Mouse (Mus musculus) adrenal gland, postnatal 14 days (tissue): Measurements from ENCODE around the gene Slc25a22. TPM values are rescaled to one million over a fixed set of nuclear protein-coding genes. Genes with fewer than 3 reads are reported as not detected.

Experiments used
- DNase-seq: peaks from one replicate; pipeline ENCODE4 v3.0.0; 2021; ENCODE audit warnings: mixed read lengths
- long read RNA-seq, 2 experiments: library from polyadenylated mRNA; stranded (forward); transcript quantifications; one replicate each; pipeline ENCODE4 v2.0.0; 2021
- total RNA-seq: library from RNA; stranded (reverse); gene quantifications from 2 replicates; pipeline ENCODE4 v1.2.3, GENCODE M21; 2021

The Slc25a22 gene
- total RNA-seq = 87.0 and 91.0 TPM in 2 replicates
- long read RNA-seq, experiment 1, full-length matches to known transcripts = 35 of 69 reads
- long read RNA-seq, experiment 1, partial matches to known transcripts = 14 of 69 reads
- long read RNA-seq, experiment 1, other reads (novel, unspliced or antisense) = 20 of 69 reads
- long read RNA-seq, experiment 2, full-length matches to known transcripts = 31 of 61 reads
- long read RNA-seq, experiment 2, partial matches to known transcripts = 8 of 61 reads
- long read RNA-seq, experiment 2, other reads (novel, unspliced or antisense) = 22 of 61 reads

DNA sequence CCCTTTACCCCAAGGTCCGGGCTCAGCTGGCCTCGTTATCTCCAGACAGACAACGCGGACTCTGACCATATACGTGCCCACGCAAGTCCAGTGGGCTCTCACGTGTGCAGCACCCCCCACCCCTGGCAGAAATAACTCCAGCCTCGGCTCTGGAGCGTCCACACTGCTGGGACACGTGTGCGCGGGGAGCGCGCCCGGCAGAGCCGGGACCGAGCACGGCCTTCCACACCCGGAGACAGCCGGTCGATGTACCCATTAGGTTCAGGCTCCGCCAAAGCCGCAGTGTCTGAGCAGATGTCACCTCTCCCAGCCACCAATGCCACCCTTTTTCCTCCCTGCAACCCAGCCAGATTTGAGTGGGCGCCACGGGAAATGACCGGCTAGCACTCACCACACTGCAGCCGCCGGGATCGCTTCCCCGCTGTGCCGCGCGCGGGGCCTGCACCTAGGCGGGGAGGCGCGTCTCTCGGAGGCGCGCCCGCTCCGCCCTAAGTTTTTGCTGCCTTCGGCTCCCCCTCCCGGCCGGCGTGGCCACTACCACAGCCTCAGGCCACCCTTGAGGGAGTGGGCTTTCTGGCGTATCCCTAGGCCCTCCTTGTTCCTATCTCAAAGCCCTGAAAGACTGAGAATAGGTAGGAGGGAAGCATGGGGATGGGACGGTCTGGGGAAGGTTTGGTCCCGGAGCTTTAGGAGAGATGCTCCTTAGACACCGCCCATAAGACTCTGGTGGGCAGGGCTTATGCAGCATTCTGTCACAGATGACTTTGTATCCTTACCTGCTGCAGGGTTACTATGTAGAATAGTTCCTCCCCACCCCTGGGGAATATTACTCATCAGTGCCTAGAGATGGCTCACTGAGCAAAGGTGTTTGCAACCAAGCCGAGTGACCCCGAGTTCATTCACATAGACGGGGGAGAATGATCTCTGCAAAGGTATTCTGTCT is at the start of gene Slc25a22:
Slc25a22 (minus strand) TSS at position 715 of the 943 bp plus-strand sequence.
- DNase-seq = peak; percentile 92

DNA sequence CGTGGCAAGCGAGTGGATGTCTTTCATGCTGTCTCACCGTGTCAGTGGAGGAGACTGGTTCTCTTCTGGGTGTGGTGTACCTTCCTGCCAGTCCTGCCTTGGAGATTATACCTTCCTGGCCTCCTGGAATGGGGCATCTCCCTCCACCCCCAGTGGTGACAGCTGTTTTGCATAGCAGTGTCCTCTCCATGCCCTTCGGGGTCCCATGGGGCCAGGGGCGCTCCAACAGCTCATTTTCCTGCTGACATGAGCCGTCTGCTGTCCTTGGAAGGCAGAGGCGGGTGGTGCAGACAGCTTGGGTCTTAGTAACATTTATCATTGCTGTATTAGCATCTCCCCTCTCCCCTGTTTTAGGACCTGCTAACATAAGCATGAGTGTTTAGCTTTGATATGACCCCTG is 49.4 kb upstream of the Slc25a22 start:
- no peak for DNase-seq

DNA sequence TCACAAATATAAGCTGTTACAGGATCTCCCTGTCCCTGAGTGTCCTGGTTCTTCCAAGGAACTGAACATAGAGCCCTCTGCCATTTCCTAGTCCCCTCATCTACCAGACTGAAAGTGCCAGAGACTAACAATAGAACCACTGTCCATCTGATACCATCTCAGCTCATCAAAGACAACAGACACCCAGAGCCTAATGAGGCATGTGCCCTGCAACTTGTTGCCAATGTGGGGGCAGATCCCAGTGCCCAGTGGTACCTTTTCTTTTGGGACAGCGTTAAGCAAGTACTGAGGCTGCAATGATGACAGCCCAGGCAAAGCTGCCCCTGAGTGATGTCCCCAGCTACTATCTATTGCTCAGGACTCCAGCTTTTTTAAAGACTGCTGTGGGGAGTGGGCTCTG is 48.5 kb upstream of the Slc25a22 start:
- DNase-seq = no peak

DNA sequence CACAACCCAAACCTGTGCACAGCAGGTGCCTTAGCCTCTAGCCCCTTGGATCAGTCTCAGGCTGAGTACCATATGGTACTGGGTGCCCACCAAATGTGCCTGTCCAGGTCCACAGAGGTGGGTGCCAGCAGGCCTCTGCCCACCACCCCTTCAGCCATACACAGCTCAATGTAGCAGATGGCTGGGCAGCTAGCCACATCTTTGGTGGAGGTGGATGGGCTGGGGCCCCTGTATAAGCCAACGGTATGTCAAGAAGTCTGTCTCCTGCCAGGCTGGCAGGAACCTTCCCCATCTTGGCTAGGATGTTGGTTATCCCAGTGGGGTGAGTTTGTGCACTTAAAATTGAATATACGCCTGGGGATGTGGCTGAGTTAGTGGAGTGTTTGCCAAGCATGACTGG is 47.9 kb upstream of the Slc25a22 start:
- DNase-seq = no peak

DNA sequence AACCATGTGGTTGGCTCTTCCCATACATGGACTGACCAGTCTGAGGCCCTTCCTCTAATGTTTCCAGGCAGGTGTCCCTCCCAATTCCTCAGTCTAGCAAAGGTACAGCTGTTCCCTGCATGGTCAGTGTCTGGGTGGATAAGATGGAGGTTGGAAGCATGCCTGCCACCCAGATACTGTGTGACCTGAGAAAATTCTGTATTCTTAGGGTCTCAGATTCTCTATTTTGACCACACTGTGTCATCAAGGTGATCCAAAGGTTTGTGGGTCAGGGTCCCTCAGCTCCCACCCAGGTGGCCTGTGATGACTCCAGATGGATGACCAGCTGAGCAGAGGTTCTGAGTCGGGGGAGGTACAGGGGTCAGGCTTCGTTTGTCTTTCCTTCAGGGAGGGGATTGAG is 47.5 kb upstream of the Slc25a22 start:
- DNase-seq = no peak

DNA sequence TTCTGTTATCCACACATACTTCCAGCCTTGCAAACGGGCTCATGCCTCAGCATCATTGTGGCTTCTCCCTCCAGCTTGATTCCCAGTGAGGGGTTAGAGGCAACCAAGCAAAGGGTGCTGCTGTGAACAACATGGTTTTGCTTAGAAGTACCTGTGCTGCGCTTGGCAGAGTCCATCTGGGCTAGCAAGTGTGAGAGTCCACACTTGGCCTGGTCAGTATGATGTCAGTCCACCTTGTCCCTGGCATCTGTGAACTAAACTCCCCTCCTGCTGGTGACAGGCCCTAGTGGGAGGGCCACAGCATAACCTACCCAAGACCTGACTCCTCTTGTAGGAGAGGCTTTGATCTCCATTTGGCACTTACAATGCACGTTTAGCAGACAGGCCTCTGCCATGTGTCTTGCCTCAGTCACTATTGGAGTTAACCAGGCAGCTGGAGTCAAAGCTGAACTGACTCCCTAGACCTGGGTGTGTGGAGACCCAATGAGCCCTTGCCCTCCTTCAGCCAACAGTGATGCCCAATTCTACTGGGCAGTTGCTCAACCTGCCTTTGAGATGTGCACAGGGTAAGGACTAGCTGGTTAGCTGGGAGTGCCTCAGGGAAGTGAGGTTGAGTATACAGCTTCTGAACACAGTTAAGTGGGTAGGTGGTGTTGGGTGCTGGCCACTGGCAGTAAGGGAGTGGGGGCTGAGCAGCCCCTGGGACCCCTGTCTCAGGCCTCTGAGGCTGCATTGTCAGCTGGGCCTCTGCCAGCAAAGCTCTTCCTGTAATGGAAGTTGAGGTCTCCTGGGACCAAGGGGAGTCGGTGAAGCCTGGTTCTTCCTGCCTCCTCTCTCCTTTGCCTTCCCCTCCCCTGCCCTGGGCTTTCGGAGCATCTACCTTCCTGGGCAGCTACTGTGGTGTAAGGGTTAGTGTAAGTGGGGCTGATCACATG is 46.8 kb upstream of the Slc25a22 start:
- no peak for DNase-seq

DNA sequence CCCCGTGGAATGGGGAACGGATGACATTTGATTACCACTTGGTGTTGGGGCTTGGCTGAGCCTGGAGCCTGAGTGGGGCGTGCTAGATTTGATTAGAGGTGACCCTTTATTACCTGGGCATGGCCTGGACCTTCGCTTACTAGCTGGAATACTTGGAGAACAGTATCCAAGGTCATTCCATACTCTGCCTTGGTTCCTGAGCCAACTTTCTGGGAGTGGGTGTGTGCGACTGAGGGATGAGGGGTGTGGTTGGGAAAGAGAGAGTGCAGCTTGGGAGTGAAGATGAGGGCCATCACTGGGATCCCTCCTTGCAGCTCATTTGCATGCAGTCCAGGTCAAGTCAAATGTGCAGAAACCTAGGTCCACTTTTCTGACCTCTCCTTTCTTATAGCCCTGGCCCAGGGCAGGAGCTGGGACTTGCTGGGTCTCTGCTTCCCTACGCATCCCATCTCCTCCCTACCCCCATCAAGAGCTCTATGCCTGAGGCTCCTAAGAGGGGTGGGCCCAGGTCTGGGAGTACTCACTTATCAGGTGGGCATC is 45.5 kb upstream of the Slc25a22 start:
- no peak for DNase-seq

DNA sequence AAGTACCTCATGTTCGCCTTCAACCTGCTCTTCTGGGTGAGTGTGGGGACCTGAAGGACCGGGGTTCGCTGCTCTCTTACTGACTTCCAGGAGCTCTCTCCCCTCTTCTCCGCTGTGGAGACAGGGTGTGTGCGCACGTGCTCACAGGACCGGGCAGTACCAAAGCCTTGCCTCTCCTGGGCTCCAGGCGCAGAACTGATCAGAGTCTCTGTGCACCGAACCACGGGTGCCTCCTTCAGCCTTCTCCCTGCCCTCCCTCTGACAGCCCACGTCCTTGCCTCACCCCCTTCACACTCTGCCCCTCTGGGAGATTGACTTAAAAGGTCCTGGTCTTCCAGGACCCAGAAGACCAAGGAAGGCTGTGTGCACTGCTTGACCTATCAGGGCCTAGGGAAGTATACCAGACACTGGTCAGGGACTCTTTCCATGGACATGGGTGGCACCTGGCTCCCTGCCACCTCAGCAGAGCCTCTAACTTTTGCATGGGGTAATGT is 44.9 kb upstream of the Slc25a22 start:
- DNase-seq = no peak

DNA sequence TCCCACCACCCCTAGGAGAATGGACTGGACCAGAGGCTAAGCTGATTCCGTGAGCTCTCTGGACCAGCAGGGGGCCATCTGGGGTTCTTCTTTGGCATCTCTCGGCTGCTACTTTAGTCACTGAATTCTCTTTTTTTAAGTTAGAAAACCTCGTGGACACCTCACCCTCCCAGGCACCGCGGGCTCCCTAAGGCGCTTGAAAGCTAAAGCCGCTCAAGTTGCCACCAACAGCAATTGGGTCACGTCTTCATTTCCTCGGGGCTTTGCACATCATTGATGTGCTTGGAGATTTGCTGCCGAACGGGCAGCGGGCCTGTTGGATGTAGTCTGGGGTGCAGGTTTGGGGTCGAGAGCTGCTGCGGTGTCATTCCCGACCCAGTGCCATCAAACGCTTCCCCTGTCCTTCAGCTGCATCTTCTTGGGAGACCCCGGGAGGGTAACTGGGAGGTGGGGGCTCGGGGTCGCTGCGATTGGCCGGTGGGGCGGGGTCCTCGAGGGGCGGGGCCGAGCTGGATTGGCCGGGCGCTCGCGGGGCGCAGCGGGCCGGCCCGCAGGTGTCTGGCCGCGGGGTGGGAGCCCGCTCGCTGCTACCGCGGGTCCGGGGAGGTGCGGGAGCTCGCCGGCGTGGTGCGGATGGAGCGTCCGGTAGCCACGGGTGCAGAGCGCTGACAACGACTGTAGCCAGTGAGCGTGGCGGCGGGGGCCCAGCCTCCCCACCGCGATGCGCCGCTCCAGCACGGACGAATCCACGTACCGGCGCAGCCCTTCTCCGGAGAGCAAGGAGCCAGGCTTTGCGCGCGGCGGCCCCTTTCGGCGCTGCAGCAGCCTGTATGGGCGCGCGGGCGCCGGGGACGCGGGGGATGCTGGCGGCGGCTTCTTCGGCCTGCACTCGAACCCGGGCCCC is 44.1 kb upstream of the Slc25a22 start:
- peak; percentile 77 for DNase-seq

DNA sequence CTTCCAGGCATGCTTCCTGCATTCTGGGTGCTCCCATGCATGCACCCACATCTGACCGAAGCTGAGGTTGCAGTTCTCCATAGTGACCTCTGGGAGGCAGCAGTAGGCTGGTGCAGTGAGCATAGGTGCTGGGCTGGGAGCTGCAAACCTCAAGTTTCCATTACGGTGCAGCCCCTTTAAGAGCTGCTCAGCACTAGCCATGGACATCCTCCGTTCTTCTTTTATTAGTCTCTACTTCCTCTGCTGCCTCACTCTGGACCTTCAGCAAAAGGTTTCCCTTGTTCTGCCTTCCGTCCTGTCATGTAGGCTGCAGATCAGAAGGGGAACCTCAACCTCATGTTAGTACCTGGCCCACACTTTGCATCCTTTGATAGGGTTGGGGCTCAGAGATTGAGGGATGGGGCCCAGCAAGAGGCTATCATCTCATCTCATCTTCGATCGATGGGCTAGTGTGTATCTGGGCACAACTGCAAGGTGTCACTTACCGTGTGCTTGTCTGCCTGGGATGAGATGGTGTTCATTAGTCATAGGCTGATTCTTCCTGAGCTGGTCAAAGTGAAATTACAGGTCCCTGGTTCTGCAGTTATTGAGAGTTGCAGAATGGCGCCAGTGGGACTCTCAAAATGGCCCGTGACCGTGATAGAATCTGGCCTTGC is 43.3 kb upstream of the Slc25a22 start:
- peak; percentile 82 for DNase-seq

DNA sequence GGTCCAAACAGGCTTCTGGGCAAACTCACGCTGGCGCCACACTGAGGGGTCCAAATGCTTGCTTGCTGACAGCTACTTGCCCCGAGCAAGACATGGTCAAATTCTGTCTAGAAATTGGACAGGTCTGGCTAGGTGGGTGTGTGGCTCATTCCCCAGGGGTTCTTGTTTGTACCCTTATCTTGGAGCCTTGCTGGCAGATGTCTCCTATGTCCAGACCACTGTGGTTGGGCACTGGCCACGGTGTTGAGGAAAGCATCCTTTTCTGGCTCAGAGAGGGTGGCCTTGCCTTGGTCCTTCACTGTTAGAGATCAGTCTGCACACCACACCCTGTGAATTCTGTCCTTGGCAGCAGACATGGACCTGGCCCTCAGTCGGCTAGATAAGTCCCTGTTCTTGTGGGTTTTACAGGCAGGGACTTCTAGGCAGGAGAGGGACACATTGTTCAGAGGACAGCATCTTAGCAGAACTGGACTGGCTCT is 40.6 kb upstream of the Slc25a22 start:
- DNase-seq = peak; percentile 60

DNA sequence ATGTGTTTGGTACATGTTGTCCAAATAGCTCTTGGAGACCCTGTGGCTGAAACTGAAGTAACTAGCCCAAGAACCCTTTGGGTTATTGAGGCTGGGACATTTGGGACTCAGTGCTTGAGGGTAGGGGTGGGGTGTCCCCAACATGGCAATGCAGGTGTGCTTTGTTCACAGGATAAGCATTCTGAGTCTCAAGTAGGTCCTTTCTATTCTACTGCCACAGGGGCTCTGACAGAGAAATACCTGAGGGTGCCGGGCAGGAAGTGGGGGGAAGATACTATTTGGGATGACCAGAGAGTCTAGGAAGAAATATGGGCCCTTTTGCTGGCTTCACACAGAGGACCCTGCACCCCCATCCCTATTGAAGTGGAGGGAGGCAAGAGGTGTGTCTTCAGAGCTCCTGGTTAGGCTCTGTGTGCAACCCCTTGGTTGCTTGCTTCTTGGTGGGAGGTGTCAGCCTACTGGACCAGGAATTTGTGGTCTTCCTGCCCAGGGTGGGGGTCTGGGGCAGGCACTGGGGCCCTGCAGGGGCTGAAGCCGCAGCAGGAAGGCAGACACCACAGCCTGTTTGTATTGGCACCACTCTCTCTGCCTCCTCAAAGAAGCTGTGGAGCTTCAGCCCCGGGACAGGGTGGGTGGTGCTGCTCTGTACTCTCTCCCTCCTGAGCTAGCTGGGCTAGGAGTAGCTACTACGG is 40.0 kb upstream of the Slc25a22 start:
- DNase-seq = no peak

DNA sequence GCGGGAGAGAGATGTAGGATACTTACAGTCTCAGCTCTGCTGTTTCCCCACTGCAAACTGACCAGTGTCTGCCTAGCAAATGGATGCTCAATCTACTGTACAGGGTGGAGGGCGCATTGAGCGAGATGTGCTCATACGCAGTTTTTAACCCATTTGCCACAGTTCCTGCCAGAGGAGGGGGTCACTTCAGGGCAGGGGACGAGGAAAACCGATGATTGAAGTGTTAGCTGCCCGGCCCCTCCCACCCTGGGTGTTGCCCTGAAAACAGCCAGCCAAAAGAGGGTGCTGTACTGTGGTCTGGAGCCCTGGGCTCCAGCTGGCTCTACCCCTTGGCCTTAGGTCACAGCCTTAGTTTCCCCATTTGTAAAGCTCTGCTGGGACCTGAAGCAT is 39.3 kb upstream of the Slc25a22 start:
- DNase-seq = peak; percentile 53

DNA sequence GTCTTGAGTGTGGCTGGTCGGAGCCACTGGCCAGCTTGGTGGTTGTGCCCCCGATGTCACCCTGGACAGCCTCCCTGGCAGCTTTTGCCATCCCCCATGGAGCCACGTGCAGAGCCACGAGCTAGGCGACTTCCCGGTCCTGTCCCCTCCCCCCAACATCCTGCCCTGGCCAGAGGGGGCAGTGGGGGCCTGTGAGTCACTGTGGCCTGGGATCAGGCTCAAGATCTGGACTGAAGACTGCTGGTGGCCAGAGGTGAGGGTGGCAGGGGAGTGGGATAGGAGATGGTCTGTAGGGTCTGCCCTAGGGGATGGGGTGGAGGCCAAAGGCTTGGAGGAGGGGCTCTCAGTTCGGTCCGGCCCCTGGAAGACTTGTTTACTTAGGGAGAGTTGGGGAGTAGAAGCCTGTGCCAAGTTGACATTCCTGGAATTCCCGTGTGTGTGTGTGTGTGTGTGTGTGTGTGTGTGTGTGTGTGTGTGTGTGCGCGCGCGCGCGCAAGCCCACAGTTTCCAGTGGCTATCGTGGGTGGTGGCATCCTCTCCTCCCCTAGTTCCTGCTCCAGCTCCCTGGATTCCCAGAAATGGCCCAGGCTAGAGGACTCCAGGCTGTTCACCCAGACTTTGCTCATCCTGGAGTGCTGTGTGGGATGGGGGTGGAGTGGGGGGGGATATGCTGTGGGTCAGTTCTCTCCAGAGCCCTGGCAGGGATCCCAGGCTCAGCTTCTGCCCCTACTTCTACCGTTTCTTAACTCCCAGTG is 38.7 kb upstream of the Slc25a22 start:
- DNase-seq = peak; percentile 97

DNA sequence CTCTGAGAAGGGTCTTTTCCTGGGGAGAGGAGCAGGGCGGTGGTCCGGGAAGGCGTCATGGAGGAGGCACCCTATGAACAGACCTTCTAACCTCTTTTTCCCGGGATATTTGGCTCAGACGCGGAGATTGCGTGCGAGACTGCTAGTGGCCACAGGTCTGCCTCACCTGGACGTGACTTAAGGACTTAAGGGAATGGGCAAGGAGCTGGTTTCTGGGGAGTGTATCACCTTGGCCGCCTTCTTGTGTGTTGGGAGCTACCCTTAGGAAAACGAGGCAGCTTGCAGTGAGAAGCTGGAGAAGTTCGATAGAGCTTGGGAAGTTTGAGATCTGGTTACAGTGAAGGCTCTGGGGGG is 38.1 kb upstream of the Slc25a22 start:
- no peak for DNase-seq

DNA sequence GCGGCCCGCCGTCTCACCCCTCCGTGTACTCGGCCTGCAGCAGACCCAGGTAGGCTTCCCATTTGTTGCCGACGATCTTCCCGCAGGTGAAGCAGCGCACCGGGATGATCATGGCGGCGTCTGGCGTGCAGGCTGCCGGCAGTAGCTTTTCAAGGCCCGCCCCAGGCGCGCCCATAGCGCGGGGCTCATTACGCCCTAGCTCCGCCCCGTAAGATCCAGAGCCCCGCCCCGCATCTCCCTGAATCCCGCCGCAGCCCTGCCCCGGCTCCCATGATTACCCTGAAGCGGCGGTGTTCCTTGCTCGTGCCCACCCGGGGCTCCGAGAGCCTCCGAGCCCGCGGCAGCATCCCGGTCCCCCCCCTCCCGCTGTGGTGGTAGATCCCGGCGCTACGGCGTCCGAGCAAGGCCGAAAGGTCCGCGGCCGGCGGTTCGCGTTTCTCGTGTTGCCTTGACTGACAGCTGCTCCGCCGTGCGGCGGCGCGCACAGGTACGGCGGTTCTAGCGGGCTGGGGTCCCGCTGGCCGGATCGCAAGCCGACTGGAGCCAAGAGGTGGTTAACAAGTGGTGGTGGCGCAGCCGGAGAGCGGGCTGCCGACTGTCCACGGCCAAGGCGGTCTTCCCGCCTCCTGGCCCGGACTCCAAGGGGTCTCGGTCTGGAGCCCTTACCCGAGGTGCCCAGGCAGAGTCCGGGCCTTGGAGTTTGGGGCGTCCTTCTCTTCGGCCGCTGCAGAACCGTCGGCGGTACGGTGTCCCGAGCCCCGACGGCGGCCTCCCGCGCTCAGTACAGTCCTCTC is 37.5 kb upstream of the Slc25a22 start, which contains the start of the genes Polr2l and Tspan4:
Polr2l (minus strand) TSS at position 122 of the 794 bp plus-strand sequence.
Tspan4 (plus strand) TSS at position 230 of the 794 bp plus-strand sequence.
- peak; percentile 90 for DNase-seq

DNA sequence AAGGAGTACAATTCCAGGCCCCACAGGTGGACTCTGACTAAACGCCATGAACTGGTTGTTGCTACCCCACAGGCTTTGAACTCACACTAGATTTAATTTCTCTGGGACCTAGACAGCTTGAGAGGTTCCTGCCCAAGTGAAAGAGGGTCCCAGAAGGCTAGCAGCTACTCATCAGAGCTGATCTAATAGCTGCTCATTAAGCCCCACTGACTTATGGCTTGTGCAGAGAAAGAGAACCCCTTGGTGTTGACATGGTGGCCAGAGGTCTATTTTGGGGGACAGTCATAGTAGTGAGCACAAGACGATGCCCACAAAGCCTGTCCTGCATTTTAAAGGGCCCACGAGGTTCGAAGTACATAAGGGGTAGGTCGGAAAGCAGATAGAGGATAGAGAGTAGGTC is 36.5 kb upstream of the Slc25a22 start:
- DNase-seq = no peak

DNA sequence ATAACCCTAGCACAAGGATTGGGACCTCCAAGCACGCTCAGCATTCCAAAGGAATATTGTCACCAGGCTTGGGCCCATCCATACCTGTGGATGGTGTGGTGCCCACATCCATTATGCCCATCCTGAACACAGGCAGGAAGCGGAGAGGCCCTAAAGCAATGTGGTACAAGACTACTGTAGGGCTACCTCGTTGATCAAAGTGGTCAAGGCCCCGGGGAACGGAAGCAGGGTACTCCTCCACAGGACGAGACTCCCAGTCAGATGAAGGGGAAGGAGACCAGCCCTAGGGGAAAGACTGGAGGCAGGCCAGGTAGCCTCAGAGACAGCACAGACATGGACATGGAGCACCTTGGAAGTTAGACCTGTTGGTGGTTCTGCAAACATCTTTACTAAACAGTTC is 35.1 kb upstream of the Slc25a22 start:
- no peak for DNase-seq
